Mouse (Mus musculus): ENCODE data around the gene Asb15. TPM values are rescaled to one million over a fixed set of nuclear protein-coding genes. Genes with fewer than 3 reads are reported as not detected.

The Asb15 gene
- total RNA-seq, 2 experiments from 2014 or later: not detected

DNA sequence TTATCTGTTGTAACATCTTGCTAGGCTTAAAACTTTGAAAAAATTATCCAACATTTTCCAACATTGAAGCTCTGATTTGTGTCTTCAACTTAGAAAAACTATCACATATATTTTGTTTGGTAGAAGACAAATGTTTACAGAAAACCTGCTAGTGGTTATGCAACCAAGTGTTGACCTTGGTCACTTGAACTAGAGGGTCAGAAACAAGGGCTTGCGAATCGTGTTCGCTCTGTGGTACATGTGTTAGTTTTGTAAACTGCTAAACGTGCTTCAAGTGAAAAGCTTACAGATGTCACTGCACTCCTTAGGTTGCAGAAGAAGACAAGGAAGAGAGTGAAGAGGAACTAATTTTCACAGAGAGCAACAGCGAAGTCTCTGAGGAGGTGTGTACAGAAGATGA, 75.0 kb downstream of the Asb15 start:
- ATAC-seq (replicated peaks; ENCODE audit: low FRiP score, poor library complexity, severe bottlenecking): no peak

DNA sequence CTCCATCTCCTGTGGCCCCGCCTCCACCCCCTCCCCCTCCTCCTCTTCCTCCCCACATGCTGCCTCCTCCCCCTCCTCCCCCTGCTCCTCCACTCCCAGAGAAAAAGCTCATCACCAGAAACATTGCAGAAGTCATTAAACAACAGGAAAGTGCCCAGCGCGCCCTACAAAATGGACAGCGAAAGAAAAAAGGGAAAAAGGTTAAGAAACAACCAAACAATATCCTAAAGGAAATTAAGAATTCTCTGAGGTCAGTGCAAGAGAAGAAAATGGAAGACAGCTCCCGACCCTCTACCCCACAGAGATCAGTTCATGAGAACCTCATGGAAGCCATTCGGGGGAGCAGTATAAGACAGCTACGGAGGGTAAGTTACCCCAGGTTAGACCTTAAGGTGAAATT, 76.3 kb downstream of the Asb15 start:
- no peak for ATAC-seq (replicated peaks; ENCODE audit: low FRiP score, poor library complexity, severe bottlenecking)

DNA sequence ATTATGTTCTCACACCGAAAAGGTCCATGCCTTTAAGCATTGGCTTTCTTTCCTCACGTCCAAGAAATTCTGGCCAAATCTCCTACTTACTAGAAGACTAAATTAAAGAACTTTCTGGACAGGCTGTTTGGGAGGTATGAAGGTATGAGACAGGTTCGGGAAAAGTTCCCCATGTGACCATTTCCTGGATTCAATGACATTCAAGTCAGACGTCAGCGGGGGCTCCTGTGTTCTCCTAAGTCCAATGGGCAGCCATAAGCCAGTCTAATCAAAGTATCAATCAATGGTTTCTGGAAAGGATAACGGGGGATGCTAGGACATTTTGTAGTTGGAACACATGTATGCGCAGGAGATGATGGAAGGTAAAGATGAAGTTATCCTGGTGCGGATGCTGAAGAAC, 77.7 kb downstream of the Asb15 start:
- no peak for ATAC-seq (replicated peaks; ENCODE audit: low FRiP score, poor library complexity, severe bottlenecking)

DNA sequence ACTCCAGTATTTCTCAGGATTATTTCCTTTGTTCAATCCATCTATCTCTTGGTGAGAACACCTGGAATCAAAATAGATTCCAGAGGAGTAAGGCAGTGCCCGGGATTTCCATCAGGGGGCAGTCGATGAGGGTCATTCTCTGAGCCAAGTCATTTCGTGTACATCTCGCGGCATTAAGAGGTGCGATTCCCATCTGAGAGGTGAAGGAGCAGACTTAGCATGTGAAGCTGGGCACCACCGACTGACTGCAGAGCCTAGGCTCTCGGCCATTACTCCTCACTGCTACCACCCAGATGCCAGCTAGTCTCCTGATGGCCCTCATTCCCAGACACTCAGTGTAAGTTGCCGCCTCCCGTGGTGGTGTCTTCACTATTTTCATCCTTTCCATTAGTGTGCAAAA, 78.6 kb downstream of the Asb15 start:
- no peak for ATAC-seq (replicated peaks; ENCODE audit: low FRiP score, poor library complexity, severe bottlenecking)

DNA sequence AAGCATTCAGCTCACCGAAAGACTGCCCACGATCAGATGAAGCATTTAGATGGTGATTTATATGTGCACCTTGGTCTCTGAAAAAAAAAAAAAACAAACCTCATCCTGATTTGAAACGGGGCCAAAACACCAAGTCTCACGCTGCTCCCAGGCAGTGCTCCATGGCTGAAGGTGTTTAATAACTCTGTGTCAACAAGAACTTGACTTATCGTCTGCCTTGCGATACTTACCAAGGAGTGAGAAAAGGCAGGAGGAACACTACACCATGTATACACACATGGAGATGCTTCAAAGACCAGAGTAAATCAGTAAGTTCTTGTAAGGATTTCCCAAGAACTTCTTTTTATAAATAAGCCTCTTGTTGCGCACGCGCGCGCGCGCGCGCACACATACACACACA, 79.6 kb downstream of the Asb15 start:
- ATAC-seq (replicated peaks; ENCODE audit: low FRiP score, poor library complexity, severe bottlenecking): no peak

DNA sequence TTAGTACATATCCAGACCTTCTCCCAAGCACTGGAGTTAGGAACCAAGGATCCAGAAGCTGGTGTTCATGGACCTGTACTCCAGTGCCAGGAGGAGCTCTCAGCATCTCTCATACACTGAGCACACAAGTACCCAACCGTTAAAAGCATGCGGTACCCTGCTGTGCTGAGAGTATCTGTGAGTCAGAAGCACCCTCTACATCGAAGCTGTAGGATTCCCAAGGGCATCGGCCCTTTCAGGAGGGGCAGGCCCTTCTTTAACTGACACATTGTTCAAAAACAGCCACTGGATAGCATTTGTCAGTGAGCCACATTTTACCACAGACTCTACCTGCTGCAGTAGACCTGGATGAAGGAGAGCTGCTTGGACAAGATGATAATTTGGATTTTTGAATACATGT, 80.2 kb downstream of the Asb15 start:
- no peak for ATAC-seq (replicated peaks; ENCODE audit: low FRiP score, poor library complexity, severe bottlenecking)

DNA sequence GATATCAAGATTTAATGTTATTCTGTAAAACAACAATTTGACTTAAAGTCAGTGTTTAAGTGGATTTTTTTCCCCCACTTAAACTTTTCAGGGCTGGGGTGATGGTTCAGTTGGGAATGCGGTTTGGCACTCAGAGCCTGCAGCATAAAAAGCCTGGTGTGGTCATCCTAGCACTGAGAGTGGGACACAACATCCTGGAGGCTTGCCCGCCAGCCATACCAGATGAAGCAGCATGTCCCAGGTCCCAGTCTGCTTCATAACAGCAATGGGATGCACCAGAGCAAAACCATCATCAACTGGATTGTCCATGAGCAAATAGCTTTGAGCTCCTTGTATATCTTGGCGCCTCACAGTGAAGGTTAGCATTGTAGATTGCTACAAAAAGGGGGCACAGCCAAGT, 80.7 kb downstream of the Asb15 start:
- no peak for ATAC-seq (replicated peaks; ENCODE audit: low FRiP score, poor library complexity, severe bottlenecking)

DNA sequence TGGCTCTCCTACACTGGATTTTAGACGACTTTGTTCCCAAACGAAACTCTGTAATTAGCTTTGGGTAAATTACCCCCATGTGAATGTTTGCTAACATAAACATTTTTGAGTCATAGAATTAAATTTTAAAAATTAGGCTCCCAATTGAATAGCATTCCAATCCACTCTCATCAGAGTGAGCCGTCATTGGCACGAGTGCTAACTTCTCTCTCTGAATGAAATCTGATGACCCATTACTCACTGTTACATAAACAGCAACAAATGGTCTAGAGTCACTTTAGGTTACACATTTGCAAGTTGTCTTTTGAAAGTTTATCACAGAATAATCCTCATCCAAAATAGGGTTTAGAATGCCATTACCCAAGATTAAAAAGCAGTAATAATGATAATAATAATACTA, 81.6 kb downstream of the Asb15 start:
- no peak for ATAC-seq (replicated peaks; ENCODE audit: low FRiP score, poor library complexity, severe bottlenecking)

DNA sequence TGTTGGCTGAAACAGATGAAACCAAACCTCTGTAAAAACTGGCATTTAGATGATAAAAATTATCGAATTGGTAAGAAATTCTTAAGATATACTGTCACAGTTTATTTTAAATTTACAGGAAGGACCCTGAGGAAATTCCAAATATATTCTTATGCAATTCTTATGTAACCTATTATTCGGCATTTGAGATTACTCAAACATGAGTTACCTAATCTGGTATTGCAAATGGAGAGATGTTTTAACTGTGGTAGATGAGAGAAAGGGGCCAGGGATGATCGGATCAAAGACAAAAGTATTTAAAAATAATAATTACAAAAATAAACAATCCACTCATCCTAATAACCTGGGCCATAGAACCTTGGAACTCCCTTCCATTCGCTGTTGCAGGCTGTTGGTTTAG, 82.4 kb downstream of the Asb15 start:
- ATAC-seq (replicated peaks; ENCODE audit: low FRiP score, poor library complexity, severe bottlenecking): no peak

DNA sequence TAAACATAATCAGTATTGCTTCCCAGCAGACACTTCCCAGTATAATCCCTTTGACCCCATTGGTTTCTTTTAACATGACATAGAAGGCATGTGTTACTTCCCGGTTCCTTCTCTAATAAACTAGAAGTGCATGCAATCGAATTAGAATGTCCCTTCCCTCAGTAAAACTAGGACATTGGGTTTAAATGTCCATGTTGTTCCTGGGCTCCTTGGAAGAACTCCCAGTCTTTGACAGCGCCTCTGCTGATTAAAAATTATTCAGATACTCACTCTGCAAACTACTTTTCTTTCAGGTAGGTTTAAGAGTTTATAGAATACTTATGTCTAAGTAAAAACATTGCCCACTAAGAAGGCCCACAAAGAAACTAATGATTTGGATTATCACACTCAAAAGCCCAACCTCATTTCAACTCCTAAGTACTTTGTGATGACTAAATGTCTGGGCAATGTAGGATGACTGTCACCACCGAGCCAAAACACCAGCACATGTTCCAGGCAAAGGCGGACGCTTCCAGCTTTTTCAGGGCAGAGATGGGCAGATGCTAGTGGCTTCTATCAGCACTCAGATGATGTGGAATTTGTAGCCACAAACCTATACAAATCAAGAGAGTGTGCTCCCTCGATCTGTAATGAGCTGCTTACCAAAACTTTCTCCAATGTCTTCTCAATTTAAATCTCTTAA, 84.3 kb downstream of the Asb15 start:
- no peak for ATAC-seq (replicated peaks; ENCODE audit: low FRiP score, poor library complexity, severe bottlenecking)

DNA sequence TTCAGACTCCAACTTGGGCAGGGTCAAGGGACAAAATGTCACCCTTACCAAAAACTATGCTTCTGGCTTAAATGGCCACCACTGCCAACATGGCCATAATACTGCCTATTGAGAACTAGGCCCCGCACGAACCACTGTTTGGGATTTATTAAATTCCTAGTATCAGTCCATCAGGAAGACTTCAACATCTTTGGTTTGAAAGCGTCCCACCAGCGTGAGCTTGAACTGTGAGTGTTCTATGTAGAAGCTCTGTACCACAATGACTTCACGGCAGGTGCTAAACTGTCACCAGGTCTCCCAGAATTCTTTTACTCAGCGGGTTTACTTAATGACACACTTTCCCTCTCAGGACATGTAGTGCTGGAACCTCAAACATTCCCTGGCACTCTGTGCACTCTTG, 85.4 kb downstream of the Asb15 start:
- ATAC-seq (replicated peaks; ENCODE audit: low FRiP score, poor library complexity, severe bottlenecking): no peak

DNA sequence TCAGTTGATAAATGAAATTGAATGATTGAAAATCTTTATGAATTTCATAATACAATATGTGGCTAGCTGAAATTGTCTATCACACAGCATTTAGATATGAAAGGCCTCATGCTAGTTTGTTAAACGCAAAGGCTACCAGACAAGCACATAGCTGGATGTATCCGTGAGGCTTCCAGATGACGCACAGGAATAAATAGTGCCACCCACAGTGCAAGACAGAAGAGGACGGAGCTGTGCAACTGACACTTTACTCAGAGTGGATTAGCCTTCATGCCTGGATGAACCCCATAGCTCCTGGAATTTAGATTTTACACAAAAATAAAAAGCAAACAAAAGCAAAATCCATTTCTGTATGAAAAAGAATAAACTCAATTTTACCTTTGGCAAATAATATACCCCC, 86.0 kb downstream of the Asb15 start:
- no peak for ATAC-seq (replicated peaks; ENCODE audit: low FRiP score, poor library complexity, severe bottlenecking)

DNA sequence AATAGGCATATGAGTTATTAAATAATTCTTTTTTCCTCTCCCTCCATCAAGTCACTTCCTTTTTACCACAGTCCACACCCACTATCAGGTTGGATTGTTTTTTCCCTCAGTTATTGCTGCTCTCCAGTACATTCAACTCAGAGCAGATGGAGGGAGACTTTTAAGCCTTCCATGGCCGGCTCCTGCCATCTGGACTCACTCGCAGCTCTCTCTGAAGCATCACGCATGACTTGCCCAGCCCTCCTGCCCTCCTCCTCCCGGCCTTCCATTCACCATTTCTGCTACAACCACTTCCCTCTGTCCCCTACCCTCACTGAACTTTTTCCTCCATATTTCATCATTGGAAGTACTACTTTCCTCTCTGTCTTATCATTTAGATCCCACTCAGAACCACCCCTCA, 88.8 kb downstream of the Asb15 start:
- ATAC-seq (replicated peaks; ENCODE audit: low FRiP score, poor library complexity, severe bottlenecking): no peak

DNA sequence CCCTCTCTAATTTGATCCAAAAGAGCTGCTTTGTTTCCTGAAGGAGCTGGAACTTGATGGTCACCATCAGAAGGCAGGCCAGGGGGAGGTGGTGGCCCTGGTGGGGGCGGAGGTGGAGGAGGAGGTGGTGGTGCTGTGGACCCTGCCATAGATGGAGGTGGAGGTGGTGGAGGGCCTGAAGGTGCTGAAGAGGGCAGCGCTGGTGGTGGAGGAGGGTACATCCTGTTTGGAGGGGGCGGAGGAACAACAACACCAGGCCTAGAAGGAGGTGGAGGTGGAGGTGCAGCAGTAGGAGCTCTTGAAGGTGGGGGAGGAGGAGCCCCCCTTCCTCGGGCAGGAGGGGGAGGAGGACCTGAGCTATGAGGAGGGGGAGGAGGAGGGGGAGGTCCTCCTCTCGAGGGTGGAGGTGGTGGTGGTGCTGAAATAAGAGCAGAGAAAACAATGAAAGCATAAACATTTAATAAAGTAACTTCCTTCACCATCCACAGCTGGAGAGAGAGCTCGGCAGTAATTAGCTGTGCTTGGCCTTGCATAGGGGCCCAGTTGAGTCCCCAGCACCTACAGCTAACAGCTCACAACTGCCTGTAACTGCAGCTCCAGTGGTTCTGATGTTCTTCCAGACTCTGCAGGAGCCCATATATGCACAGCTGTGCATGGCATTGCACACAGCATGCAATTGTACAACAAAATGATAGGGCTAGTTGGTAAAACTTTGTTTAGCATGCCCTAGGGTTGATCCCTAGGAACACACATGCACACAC, 91.5 kb downstream of the Asb15 start:
- ATAC-seq (replicated peaks; ENCODE audit: low FRiP score, poor library complexity, severe bottlenecking): no peak

DNA sequence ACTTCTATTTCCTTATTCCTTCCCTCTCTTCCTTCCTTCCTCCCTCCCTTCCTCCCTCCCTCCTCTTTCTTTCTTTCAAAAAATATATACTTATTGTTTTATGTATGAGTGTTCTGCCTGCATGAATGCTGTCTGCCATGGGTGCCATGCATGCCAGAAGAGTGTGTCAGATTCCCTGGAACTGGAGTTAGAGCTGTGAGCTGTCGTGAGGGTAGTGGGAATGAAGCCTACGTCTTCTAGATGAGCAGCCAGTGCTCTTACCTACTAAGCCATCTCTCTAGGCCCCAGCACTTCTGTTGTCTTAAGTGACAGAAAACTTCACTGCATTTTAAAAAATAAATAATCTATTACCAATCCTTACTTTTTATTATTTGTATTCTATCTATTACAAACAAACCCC, 93.0 kb downstream of the Asb15 start:
- ATAC-seq (replicated peaks; ENCODE audit: low FRiP score, poor library complexity, severe bottlenecking): no peak

DNA sequence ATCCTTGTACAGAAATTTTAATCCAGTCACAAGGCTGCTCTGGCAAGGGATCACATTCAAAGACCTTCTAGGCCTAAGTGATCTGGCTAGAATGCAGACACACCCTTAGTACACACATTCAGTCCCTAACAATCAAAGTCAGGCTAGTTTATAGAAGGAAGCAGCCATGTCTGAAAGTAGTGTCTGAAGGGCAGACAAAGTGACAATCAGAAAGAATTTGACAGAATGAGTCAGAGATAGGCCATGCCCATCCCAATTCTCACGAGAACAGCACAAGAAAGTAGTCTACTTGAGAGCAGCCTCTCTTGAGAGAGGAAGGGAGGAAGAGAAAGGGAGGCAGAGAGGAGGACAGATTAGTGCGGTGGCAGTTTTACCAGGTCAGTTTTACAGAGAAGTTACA, 94.2 kb downstream of the Asb15 start:
- no peak for ATAC-seq (replicated peaks; ENCODE audit: low FRiP score, poor library complexity, severe bottlenecking)

Other genes starting within 250 kb of the Asb15 start
- gene Iqub, start 13.1 kb upstream of the Asb15 start, total RNA-seq (2015; ENCODE audit: low replicate concordance): not detected in 2 replicates
- 1.1 TPM in 1 of 2 replicates, not detected in the other for gene Iqub, start 13.1 kb upstream of the Asb15 start, total RNA-seq (2017; ENCODE audit: low replicate concordance)
- 99.8 and 122 TPM in 2 replicates for gene Ndufa5, start 131 bp upstream of the Asb15 start, total RNA-seq (2015; ENCODE audit: low replicate concordance)
- gene Ndufa5, start 131 bp upstream of the Asb15 start, total RNA-seq (2017; ENCODE audit: low replicate concordance): 80.4 and 150 TPM in 2 replicates
- gene Lmod2, start 69.6 kb downstream of the Asb15 start, total RNA-seq (2015; ENCODE audit: low replicate concordance): not detected in 2 replicates
- not detected in 2 replicates for gene Lmod2, start 69.6 kb downstream of the Asb15 start, total RNA-seq (2017; ENCODE audit: low replicate concordance)
- gene Wasl, start 136.9 kb downstream of the Asb15 start, total RNA-seq (2015; ENCODE audit: low replicate concordance): 20.5 and 23.4 TPM in 2 replicates
- gene Wasl, start 136.9 kb downstream of the Asb15 start, total RNA-seq (2017; ENCODE audit: low replicate concordance): 14.8 and 15.4 TPM in 2 replicates
- gene Hyal6, start 205.1 kb downstream of the Asb15 start, total RNA-seq (2015; ENCODE audit: low replicate concordance): not detected in 2 replicates
- gene Hyal6, start 205.1 kb downstream of the Asb15 start, total RNA-seq (2017; ENCODE audit: low replicate concordance): not detected in 2 replicates
- gene Hyal4, start 220.2 kb downstream of the Asb15 start, total RNA-seq (2015; ENCODE audit: low replicate concordance): not detected in 2 replicates
- gene Hyal4, start 220.2 kb downstream of the Asb15 start, total RNA-seq (2017; ENCODE audit: low replicate concordance): not detected in 2 replicates

Measured in erythroid progenitor cell, adult 5-6 weeks (primary cell).